Mouse (Mus musculus) cerebellum, adult 18-20 months (tissue): Measurements from ENCODE around the gene Vezf1.
"Not testable (repeated sequence)": the region's sequence is repeated elsewhere in the genome, so short reads cannot be mapped to it uniquely, and the experiment has no call there.

Experiments
- DNase-seq, 2 experiments: peaks; one replicate each; pipeline ENCODE4 v3.0.0; 2021

The Vezf1 gene

DNA sequence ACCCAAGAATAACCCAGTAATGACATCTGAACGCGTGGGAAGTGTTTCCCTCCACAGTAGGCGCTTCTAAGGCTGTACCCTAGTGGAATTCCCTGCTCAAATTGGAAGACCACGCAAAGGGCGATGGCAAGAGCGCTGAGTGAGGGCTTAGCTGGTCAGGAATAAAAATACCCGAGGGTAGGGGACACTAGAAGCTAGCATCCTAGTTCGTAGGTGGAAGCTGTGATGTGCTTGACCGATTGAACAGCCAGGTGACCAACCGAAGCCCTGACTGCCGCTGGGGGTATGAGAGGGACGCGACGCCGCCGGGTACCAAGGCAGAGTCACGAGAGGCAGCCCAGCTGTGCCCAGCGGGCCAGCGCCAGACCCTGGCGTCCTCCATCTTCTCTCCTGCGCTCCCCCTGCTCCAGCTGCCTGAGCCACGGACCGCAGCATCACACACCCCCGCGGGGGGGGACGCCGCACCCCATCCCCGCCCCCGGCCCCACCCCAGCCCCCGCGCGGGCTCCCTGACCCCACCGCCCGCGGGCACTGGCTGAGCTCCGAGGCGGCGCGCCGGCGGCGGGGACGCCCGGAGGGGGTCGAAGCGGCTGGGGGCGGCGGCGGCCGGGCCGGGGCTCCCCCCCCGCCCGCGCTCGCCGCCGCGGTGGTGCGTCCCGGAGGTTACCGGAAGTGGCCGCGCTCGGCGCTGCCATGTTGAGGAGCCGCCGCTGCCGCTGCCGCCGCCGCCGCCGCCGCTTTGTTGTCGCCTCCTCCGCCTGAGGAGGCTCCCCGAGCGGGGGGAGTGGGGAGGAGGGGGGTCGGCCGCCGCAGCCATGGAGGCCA lies at the start of gene Vezf1:
TSS of gene Vezf1 (plus strand) at position 694 of the 825 bp plus-strand sequence.
- peak; percentile 69 to 81 for DNase-seq

DNA sequence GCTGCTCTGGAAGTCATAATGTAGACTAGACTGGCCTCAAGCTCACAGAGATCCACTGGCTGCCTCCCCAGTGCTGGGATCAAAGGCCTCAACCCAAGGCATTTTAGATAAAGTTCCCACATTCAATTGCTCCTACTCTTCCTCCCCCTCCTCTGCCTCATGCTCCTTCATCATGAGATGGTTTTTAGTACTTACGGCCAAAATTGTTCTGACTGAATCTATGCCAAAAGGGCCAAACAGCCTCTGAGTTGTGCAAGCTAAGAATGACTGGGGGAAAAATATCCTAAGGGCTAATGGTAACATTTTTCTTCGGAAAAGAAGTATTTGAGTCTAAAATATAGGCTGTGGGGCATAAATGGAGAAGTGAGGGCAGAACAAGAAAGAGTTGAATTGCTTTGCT lies 44.1 kb upstream of the Vezf1 start:
- no peak for DNase-seq

DNA sequence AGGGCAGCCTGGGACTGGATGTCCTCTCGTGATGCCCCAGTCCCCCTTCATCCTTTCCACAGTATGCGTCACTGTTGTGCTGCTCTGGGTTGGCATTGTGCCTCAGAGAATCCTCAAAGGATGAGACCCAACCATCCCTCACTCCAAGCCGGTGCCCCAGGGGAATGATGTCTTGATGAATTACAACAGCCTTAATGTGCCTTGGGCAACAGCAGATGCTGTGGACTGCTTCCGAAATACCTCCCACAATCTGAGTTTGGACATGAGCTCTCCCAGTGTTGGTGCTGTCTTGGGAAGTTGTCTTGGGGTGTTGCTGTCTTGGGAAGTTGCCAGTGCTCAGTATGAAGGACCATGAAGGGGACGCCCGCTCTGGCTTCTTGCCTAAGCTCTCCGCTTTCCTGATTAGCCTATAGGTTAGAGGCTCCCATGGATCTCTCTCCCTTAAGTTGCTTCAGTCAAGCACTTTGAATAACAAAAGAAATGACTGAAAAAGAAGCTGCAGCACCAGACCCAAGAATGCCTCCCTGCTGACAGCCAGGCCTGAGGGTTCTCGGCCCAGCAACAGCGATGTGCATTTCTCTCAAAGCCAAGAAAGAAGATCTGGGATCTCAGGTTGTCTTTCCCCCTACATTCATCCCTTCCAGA lies 40.6 kb upstream of the Vezf1 start:
- no peak for DNase-seq

GRCm38 (mm10) chr11:88028193-88028684 lies 39.8 kb upstream of the Vezf1 start:
- no peak for DNase-seq

GRCm38 (mm10) chr11:88030219-88030618 lies 37.9 kb upstream of the Vezf1 start:
- no peak for DNase-seq

DNA sequence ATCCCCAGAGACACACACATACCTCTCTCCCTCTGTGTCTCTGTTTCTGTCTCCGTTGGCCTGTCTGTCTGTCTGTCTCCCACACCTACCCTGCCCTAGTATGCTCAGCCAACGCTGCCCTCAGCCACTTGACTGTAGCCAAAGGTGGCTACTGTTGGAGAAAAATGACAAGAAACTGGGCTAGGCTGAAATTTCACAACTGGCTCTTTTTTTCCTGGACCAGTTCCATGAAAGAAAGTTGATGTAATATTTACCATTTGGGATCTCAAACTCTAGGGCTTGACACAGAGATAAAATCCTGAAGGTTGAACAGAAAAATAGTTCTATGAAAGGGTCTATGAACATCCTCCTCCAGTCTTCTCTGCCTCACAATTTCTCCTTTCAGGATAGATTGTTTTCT lies 37.2 kb upstream of the Vezf1 start:
- no peak for DNase-seq

- no peak for DNase-seq
Measured at GRCm38 (mm10) chr11:88031753-88032152, 36.3 kb upstream of the Vezf1 start.

DNA sequence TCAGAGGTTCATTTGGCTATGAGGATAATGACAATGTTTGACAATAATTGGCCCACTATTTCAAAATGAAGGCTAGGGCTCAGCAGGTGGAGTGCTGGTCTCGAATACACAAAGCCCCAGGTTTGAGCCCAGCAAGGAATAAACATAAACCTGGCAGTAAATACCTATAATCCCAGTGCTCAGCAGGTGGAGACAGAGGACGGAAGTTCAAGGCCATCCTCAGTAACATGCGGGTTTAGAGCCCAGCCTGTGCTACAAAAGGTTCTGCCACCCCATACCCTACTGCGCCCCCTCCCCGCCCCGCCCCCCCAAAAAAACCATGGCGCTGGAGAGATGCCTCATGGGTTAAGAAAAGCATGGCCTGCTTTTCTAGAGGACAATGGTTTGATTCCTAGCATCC lies 32.1 kb upstream of the Vezf1 start:
- no peak for DNase-seq

GRCm38 (mm10) chr11:88036761-88037251 lies 31.3 kb upstream of the Vezf1 start:
- DNase-seq, result peak in 1 of 2 experiments; percentile 22

- no peak for DNase-seq
Measured at GRCm38 (mm10) chr11:88037386-88037785, 30.7 kb upstream of the Vezf1 start.

- no peak for DNase-seq
Measured at GRCm38 (mm10) chr11:88039066-88039465, 29.0 kb upstream of the Vezf1 start.

DNA sequence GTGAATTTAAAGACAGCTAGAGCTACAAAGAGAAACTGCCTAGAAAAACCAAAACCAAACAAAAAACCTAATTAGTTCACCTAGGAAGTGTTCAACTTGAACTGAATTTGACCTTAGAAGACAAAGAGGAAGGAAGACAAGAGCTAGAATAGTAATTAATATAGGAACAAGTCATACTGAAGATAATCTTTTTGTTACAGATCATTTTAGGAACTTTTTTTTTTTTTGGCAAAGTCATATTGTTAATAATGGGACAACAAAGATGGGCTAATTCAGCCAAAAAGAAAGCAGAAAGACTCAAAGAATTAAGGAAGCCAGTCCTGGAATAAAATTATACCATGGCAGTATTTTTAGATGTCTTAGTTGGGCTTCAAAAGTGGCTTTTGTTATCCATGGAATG lies 23.8 kb upstream of the Vezf1 start:
- no peak for DNase-seq

- DNase-seq, result not testable (repeated sequence)
Measured at GRCm38 (mm10) chr11:88045159-88045558, 22.9 kb upstream of the Vezf1 start.

- DNase-seq, result no peak
Measured at GRCm38 (mm10) chr11:88045878-88046277, 22.2 kb upstream of the Vezf1 start.

GRCm38 (mm10) chr11:88046323-88046937 lies 21.6 kb upstream of the Vezf1 start:
- peak in 1 of 2 experiments; percentile 36 for DNase-seq

DNA sequence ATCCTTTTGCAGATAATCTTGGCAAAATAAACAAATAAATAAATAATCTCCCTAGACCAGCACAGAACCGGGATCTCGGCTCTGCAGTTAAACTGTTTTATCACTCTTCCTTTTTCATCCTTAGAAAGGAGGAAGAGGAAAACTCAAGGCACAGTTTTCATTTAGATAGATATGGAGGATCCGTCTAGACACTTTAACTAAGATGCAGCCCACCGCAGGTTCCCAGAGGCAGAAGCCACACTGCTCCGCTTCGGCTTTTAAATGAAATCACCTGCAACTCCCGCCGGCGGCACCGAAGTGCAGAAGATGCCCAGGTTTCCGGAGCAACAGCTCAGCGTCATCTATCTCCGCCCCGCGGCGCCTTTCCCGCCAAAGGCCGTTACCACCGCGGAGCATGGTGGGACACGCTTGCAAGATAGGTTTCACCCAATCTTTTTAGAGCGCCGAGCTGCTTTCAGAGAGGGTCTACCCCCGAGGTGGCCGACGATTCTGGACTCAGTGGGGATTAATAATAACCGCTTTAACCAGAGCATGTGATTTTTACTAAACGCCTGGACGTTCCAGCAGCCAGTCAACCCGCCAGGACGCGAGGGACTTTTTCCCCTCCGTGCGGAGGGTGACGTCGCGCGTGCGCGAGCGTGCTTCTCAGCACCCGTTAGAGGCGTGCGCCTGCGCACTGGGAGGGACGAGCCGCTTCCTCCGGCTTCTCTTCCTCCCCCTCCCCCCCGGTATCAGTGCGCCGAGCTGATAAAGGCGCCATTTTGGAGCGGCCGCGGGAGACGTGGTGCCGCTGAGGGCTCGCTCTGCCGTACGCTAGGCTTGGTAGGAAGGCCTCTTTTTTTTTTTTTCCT lies 20.9 kb upstream of the Vezf1 start, which contains the start of gene Srsf1:
TSS of gene Srsf1 (plus strand) at position 430 of the 851 bp plus-strand sequence.
- peak; percentile 96 to 99 for DNase-seq

- peak; percentile 67 to 75 for DNase-seq
Measured at GRCm38 (mm10) chr11:88047871-88048531, 20.1 kb upstream of the Vezf1 start.

GRCm38 (mm10) chr11:88048961-88049670 lies 19.0 kb upstream of the Vezf1 start:
- no peak for DNase-seq

GRCm38 (mm10) chr11:88049732-88050131 lies 18.3 kb upstream of the Vezf1 start:
- no peak for DNase-seq

DNA sequence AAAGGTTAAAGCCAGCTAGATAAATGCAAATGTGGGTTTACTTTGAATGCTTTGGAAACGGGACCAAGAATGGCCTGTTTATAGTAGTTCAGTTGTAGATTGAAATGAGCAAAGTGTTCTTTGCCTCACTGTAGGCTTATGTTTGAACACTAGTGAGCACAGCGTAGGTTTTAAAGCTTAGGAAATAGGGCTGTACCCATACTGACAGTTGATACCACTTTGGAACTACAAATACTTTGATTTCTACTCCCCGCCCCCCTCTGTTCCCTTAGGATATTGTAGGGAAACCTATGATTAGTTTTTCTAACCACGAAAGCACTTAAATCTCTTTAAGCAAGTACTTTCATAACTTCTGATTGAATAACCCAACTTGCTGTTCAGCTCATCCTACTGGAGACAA lies 15.4 kb upstream of the Vezf1 start:
- DNase-seq, result no peak

GRCm38 (mm10) chr11:88053821-88054220 lies 14.3 kb upstream of the Vezf1 start:
- no peak for DNase-seq
